Mouse (Mus musculus): ENCODE results near the gene Gm11114.
A peak's percentile ranks its signal among the peaks of the same experiment; 100 is the strongest.

The Gm11114 gene

DNA sequence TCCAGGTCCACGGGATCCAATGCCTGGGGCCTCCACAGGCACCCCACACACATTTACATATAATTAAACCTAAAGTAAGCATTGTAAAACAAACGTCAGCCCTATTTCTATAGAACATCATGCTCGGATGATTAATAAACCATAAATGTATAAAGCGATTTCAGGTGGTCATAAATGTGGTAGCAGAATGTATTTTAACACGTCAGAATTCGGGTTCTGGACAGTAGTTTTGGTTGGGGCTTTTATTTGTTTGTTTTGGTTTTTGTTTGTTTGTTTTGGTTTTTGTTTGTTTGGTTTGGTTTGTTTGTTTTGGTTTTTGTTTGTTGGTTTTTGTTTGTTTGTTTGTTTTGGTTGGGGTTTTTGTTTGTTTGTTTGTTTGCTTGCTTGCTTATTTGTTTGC is at the start of gene Gm11114:
TSS of gene Gm11114 (plus strand) at position 301 of the 400 bp plus-strand sequence.
- DNase-seq (ENCODE audit: low spot score) = no peak

DNA sequence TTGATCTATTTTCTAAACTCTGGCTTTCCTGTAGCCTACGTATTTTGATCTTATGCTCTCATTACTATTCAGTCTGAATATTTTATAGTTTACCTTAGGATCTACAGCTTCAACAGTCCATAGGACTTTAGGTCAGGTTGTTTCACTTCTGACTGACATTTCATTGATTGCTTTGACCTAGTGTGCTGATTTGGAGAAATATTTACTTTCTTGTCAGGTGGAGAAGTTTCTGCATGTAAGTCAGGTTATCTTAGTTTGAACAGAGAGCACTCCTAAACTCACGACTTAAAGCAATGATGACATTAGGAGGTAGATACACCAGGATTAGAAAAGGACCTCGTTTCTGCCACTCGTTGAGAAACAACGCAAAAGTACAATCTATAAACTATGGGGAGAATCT is 45.7 kb upstream of the Gm11114 start:
- DNase-seq (ENCODE audit: low spot score) = no peak

DNA sequence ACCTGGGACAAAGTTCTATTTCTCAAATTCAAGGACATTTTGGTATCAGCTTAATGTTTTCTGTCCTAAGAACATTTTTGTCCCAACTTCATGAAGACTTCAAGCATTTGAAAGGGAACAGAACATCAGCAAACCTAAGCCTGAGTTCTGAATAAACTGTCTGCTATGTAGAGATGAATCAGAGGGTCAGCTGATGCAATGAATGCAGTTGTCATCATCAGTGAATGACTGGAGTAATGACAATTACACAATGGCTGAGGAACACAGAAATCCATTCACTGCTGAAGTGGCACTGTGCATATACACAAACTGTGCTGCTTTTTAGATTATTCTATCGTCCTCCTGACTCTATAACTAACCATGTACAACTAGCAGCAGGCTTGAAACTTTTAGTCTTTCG is 38.5 kb upstream of the Gm11114 start:
- no peak for DNase-seq (ENCODE audit: low spot score)

DNA sequence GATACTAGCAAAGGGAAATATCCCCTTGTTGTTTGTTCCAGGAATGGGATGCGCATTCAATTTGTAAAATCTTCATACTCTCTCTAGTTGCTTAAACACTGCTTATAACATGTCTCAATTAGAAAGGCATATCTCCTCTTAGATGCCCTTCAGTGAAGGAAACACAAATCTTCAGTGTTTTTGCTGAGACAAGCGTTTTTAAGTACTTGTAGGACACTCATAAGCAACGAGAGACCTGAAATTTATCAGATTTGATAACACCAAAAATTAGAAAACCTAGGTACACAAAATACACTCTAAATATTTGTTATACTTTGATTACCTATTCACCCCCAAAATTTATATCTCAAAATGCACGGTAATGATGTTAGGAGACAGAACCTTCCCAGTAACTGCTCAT is 9.7 kb upstream of the Gm11114 start:
- DNase-seq (ENCODE audit: low spot score) = no peak

DNA sequence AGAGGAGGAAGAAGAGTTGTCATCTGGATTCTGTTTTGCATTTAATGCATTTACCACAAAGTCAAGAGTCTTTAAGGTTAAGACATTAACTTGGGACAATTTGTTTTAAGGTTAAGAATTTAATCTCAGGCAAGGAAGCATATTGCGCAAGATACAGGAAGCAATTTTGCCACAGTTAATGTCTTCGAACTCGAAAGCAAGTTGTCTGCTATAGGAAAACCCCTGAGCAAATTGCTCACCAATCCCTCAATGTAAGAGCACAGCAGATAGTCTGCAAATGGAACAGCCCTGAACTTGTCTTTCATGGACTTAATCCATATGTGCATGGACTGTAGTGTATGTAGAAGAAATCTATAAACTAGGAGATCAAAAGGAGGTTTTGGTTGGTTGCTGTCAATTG is 9.2 kb upstream of the Gm11114 start:
- DNase-seq (ENCODE audit: low spot score) = no peak

DNA sequence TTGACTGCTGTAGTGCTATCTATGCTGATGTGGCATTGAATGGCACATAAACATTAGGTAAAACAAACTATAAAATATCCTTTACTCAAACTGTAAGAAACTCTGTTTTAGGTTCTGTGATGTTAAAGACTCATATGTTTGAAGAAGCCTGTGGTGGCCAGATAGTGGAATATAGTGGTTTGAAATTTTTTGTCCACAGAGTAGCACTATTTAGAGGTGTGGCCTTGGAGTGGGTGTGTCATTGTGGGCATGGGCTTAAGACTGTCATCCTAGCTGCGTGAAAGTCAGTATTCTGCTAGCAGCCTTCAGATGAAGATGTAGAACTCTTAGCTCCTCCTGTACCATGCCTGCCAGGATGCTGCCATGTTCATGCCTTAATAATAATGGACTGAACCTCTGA is 3.5 kb downstream of the Gm11114 start:
- DNase-seq (ENCODE audit: low spot score) = no peak

DNA sequence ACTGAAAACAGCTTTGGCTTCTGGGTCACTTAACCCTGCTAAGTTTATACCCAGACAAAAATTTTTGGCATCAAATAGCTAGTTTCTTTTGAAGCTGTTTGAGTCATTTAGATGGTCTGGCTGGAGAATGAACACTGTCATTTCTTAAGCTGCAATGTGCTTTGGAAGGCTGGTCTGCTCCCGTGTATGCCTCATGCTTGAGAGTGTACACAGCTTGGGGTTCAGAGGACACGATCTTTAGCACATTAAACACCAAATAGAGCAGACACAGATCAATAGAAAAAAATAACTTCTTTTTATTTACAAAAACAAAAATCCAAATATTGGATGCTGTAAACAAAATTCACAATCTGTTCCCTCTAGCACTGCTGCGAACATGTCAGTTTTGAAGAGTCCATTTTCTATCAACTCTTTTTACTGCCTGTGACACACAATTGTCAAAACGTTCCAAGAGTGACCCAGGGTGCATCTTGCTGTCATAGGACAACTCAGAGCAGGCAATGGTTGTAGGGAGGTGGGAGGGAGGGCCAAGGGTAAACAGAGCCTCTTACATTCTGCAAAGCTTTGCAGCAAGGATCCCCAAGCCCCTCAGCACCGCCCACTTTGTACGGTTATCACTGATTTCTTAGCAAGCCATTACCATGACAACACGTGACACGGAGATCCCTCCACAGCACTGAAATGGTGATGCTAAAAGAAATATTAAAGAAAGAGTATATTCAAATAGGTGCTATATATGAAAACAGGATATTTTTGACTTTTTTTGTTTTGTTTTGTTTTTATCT is 7.8 kb downstream of the Gm11114 start:
- no peak for DNase-seq (ENCODE audit: low spot score)

DNA sequence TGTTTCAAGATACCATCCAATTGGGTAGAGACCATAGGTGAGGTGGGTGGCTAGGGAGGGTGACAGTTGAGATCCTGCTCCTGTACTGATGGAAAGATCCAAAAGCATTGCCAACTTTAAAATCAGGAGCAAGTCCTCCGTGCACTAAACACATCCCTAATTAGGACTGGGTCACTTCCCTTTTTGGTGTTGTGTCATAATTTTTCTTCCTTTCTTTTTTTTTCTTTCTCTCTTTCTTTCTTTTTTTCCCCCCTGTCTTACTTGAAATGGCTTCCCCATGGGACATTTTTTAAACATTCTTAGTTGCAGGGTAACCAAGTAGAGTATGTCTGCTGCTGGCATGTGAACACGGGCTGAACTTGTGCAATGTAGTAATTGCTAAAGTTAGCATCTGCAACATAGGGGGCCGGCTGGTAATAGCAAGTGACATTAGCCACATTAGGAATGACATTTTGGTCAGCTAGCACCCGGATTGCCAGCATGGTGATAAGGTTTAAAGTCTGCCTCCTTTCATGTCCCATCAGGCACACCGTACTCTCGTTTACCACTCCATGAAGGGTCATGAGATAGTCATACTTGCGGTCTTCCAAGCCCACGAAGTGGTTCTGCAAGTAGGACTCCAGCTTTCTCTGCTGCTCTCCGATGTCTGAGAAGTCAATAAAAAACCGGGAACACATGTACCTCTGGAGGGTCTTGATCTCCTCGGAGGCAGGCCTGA is 11.7 kb downstream of the Gm11114 start:
- no peak for DNase-seq (ENCODE audit: low spot score)

DNA sequence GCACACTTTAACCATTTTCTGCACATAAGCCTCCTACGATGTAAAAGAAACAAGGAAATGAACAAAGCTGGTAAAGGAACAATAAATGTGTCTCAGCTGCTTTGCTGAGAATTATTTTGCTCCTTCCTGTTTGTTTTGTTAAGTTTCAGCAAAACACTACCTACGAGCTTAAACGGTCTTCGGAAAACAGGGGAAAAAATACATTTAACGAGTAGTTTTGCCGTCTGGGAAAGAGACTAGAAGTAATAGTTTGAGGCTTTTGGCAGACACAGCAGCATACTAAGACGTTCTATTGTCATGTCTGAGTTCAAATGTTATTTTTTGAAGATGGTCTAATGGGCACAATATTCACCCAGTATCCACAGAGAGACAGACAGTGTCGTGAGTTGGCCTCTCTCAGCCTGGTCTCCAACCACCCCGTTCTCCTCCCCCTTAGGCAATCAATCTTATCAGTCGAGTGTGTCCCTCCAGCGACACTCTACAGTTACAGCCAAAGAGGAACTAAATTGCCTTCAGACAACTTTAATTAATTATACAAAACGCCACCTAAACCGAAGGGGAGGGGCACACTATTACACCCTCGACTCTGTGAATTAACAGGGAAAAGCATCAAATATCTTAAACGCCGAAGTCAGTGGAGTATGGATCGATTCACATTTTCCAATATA is 12.8 kb downstream of the Gm11114 start:
- no peak for DNase-seq (ENCODE audit: low spot score)

DNA sequence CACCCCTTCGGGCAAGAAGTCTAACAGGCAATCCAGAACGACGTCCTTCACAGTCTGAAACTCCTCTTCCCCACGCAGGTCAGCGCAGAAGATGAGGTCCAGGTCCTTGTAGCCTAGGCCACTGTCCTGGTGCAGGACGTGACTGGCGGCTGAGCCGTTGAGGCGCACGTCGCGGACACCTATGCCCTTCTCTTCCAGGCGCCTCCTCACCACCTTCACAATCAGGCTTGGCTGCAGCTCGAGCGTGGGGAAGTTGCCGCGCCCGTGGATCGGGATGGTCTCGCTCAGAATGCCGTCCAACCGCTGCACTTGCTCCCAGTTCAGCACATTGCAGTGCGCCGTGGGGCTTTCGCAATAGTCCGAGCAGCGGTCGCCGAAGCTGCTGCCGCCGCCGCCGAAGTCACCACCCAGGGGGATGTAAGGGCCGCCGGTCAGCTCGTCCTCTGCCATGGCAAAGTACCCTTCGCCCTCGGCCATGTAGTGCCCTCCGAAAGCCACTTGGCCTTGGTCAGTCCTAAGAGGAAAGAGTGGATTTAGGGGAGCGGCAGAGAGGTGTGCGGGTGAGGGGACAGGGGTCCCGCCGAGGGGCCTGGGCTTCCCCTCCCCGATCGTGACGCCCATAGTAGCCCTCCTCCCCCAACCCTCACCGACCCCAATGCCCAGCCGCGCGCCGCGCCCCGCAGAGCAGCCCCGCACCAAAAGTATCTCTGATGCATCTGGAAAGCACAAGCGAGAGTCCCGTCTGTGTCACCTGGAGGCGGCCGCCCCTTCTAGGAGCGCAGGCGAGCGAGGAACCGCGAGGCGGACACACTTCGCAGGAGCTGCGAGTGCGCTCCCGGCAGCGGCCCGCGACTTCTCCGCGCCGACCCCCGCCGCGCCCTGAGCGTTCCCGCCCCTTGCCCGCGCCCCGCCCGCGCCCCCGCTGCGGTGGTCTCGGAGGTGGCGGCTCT is 14.0 kb downstream of the Gm11114 start:
- peak; percentile 63 for DNase-seq (ENCODE audit: low spot score)

DNA sequence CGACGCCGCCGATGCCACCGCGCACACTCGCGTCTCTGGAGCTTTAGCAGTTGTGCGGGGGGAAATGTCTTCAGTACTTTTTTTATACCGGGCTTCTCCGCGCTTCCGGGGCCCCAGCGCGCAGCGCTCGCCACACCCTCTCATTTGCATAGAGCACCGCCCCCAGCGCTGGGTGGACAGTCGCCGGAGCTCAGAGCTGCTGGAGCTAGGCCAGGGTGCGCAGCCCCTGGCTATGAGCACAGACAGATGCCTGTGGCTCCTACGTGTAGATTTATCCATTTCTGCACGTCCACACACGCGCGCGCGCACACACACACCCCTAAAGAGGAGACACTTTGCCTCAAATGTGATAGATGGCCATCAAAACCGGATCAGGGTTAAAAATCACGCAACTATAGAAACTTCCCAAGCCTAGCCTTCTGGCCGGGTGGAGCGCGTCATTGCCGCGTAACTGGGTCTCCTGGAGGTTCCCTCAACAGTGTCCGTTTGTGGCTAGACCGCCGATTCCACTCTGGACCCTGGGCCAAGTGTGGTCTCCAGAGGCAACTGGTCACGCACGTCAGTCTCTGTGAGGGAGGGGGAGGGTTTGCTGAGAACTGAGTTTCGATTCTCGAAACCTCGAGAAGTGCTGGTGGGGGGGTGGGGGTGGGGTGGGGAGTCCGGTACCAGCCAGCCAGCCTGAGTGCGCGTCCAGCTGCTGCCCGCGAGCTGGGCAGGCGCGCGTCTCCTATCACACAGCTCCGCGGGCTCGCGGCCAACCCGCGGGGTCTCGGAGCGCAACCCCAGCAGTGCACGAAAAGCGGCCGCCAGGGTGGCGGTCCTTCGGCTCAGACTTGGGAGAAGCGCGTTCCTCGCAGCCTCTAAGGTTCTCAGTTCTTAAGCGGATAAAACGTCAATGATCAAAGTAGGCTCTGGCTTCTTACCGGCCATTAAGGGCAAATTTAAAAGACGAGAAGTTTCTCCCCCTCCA is 15.0 kb downstream of the Gm11114 start, which contains the start of gene Tent5a:
TSS of gene Tent5a (minus strand) at position 107 of the 970 bp plus-strand sequence.
- DNase-seq (ENCODE audit: low spot score) = peak; percentile 88

DNA sequence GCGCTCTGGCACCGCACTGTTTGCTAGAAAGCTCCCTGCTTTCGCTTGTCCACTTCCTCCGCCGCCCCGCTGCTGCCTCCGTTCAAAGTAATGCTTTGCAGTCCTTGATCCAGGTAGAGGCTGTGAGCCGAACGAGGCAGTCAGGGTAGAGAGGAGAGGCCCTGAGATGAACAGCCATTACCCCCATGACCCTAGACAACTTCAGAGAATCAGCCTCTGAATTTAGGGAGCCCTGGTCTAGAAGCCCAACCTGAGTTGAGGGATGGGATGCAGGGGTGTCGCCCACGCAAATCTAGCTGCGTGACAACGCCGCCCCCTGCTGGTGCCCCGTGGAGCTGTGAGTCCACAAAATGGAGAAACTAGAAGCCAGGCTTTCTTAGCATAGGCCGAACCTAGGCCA is 15.7 kb downstream of the Gm11114 start:
- DNase-seq (ENCODE audit: low spot score) = peak; percentile 88

DNA sequence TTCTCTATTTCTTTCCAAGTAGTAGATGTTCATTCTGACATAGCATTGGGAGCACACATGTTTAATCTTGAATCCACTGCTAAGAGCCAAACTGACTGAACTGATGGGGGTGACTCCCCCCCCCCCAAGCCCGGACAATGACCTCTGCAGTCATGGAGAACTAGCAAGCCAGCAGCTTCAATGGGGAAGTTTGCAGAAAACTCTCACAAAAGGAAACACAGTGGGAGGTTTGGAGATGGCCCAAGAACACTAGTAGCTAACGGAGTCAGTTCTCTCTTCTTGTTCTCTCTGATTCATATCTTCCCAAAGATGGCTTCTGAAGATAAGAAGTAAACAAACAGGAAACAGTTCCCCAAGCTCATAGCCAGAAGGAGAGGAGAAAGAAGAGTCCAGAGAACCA is 18.9 kb downstream of the Gm11114 start:
- no peak for DNase-seq (ENCODE audit: low spot score)

DNA sequence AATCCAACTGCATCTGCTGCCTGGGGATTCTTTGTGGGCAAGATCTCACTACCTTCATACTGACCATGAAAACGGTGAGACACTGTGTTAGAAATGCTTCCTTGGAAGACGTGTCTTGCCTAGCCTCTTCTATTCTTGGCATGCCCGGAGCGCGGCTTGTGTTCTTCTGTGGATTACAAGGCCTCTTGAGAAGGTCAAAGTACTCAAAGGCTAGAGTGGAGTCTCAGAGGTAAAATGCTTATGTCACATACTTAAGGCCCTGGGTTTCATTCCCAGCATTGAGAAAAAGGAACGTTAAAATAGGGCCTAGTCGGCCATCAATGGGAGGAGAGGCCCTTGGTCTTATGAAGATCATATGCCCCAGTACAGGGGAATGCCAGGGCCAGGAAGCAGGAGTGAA is 23.5 kb downstream of the Gm11114 start:
- no peak for DNase-seq (ENCODE audit: low spot score)

DNA sequence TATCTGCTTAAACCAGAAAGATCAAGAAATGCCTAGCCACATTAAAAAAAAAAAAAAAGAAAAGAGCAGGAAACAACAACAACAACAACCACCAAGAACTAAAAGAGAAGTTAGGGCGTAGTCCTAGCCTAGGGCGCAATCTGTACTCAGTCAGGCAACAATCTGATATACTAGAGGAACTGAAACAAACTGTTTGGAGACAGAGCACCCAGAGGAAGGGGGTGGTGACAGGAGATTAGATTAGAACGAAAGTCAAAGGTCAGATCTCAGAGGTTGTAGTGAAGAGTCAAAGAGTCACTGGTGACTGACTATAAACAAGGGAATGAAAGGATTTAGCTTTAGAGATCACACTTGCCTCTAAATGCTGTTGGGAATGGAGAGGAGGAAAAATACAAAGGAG is 27.7 kb downstream of the Gm11114 start:
- no peak for DNase-seq (ENCODE audit: low spot score)

DNA sequence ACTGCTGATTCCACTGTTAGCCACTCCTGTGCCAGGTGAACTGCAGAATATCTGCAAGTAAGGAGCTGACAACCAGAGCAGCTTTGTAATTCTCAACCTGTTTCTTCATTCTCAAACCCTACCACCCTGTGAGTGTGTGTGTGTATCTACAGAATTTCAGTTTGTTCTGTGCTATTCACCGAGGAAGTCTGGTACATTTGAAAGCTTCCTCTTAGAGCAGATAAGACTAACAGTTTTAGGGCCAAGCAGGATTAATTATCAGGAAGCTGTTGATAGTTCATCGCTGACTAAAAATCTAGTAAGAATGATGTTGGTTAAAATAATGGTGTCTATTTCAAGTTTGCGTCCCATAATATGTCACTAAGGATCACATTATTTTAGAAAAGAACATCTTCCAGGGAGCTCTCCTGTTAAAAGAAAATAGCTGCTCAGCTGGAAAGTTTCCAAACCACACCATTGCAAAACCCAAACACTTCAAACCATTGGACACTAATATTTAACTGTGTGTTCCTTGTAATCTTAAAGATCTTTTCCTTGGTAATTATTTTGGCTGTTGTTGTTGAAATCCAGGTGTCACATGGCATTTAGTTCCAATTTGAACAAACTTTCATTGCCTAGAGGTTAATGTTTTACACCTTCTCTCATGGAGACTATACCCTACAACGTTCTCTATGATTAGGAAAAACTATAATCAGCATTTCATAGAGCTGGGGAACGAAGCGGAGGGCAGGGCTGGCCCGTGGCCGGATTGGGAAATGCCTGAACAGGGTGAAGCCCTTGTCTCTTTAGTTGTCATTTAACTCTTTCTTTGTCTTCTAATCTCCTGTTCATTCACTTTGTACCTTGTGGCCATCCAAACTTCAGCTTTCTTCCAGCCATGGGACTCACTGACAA is 30.6 kb downstream of the Gm11114 start:
- no peak for DNase-seq (ENCODE audit: low spot score)

DNA sequence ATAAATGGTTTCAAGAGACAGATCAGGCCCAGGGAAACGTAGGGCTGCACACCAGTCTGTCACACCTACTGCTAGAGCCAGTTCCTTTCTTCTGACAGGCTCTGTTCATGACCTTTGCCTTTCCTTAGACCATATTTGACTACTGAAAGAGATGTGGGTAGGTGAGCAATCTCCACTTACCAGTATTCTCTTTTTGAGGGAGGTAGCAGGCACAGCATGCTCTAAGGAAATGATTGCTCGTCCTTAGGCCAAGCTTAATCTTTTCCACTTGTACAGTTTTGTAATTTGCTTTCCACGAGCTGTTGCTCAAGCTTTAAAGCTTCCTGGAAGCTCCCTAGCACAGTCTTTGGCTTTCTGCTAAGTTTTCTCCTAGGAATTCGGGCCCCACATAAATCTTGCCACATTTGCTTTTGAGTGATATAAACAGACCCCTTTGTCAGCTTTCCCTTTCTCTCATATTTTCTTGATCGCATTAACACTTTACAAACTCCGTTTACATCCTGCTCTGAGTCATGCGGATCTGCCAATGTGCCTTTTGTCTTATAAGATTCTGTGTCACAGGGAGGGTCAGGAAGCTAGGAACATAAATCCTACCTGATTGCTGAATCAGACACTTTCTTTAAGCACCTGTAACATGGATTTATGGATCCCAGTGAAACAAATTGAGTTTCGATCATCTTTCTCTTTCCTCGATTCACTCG is 35.4 kb downstream of the Gm11114 start:
- DNase-seq (ENCODE audit: low spot score) = no peak

DNA sequence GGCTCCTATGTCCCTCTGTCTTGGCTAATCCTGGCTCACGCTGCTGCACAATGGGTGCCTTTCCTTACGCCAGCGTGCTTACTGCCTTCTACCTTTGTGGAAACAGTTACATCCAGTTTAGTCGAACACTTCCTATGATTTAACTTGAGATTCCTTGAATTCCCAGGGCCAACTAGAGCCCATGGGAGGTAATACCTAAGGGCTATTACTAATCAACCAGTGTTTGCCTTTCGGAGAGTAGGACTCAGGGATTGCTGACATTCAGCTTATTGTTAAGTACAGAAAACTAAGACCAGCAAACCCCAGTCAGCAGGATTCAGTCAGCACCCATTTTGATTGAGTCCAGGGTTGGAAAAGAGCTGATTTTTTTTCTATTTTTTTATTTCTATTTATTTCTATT is 43.0 kb downstream of the Gm11114 start:
- no peak for DNase-seq (ENCODE audit: low spot score)
